Mouse (Mus musculus) neural tube, embryonic 14.5 days (tissue): ENCODE results near the gene Tmem175. TPM values are rescaled to one million over a fixed set of nuclear protein-coding genes. Genes with fewer than 3 reads are reported as not detected.

Experiments used
- ATAC-seq: fragments of 200-750 bp; cut with Nextera tagmentation; 2 replicates; pipeline ENCODE4 v1.8.0; 2017; ENCODE audit warnings: low read depth, mild to moderate bottlenecking, moderate TSS enrichment, moderate library complexity
- H3K27ac ChIP-seq: fragments of 300-500 bp; sonication (generic); 2 replicates; pipeline ENCODE4 v1.5.1; 2014; ENCODE audit warnings: low read depth, mild to moderate bottlenecking, control low read depth, low read length, moderate library complexity, mixed read lengths
- H3K27me3 ChIP-seq: fragments of 300-500 bp; sonication (generic); 2 replicates; pipeline ENCODE4 v1.6.1; 2014; ENCODE audit warnings: low read length; ENCODE audit not compliant: control insufficient read depth, insufficient read depth
- H3K36me3 ChIP-seq: fragments of 300-500 bp; sonication (generic); 2 replicates; pipeline ENCODE4 v1.6.1; 2014; ENCODE audit warnings: low read length, mixed read lengths; ENCODE audit not compliant: control insufficient read depth, insufficient read depth
- H3K4me1 ChIP-seq: fragments of 300-500 bp; sonication (generic); 2 replicates; pipeline ENCODE4 v1.6.1; 2014; ENCODE audit warnings: low read length; ENCODE audit not compliant: control insufficient read depth, insufficient read depth
- H3K4me2 ChIP-seq: fragments of 300-500 bp; sonication (generic); 2 replicates; pipeline ENCODE4 v1.6.1; 2014; ENCODE audit warnings: mild to moderate bottlenecking, low read depth, low read length, control low read depth
- H3K4me3 ChIP-seq: fragments of 300-500 bp; sonication (generic); 2 replicates; pipeline ENCODE4 v1.5.1; 2014; ENCODE audit warnings: low read depth, low read length, control low read depth, mixed read lengths
- H3K9ac ChIP-seq: fragments of 300-500 bp; sonication (generic); replicated peaks from 2 replicates; pipeline ENCODE4 v1.6.1; 2014; ENCODE audit warnings: low read depth, mild to moderate bottlenecking, control low read depth, low read length, mixed read lengths
- H3K9me3 ChIP-seq: fragments of 300-500 bp; sonication (generic); 2 replicates; pipeline ENCODE4 v1.6.1; 2016; ENCODE audit warnings: low read length; ENCODE audit not compliant: control insufficient read depth
- WGBS: fragments of 180-500 bp; shearing (Covaris S2); extraction: QIAGEN DNeasy Blood & Tissue Kit; methylation state at CpG from one replicate; pipeline ENCODE4 v1.1.7; 2014; 5-methylcytosine and 5-hydroxymethylcytosine counted together
- polyA plus RNA-seq: library from polyadenylated mRNA; unstranded; fragments of >200 nt; fragmentation: Nextera tagmentation; extraction: Ambion mirVana; gene quantifications from 2 replicates; pipeline ENCODE4 v1.2.1, GENCODE M21; 2014

Tmem175 gene
- 29.4 and 30.8 TPM in 2 replicates for polyA plus RNA-seq

DNA sequence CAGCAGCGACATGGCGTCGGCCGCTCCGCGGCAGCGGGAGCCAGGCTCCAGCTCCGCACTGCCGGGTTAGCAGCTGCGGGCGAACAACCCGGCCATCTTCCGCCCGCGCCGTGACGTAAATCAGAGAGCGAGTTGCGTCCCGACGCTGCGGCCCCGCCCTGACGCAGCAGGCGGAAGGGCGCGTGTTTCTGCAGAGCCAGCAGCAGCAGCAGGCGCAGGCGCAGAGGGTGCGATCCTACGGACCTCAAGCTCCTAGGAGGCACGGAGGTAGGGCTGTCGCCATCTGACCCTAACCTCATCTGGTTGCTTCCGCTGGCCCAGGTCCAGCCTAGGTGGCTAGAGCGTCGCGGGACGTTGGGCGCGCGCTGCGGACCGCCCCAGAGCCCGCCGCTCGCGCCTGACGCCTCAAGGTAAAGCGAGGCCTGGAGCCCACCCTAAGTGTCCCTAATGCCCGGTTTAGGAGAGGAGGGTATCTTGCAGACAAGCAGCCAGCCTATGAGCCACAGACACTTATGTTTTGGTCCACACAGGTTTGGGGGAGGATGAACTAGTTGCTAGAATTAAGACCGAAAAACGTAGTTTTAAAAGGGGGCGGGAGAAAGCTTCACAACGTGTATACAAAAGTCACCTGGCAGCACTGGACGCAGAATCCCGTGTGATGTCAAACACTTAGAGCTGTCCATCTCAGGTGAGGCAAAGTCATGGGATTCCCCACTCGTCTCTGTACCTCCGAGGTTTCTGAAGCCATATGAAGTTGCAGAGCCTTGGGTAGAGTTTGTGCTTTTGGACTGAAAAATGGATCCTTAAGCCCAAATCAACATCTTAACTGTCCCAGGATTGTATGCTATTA, at the start of gene Tmem175, which contains the start of gene Gak:
Gene Tmem175 (plus strand): TSS at position 137 of the 850 bp plus-strand sequence.
Gene Gak (minus strand): TSS at position 122 of the 850 bp plus-strand sequence.
- Histone ChIP-seq H3K36me3 (no peaks in the 10 kb centered on the region), H3K4me1 (peaks cover 12% of the 10 kb centered on the region; the same call in 1 of the 2 replicates), H3K27ac (peak within 1 kb of the TSS; percentile 87), H3K4me3 (peak within 1 kb of the TSS; percentile 85), H3K9ac (peak within 1 kb of the TSS; percentile 93), H3K27me3 (no peaks in the 10 kb centered on the region), H3K9me3 (no peaks in the 10 kb centered on the region), H3K4me2 (peak within 1 kb of the TSS; percentile 97)
- under 1% methylated on average over 58 of the region's 58 CpGs for WGBS
- peak; percentile 98 for ATAC-seq

DNA sequence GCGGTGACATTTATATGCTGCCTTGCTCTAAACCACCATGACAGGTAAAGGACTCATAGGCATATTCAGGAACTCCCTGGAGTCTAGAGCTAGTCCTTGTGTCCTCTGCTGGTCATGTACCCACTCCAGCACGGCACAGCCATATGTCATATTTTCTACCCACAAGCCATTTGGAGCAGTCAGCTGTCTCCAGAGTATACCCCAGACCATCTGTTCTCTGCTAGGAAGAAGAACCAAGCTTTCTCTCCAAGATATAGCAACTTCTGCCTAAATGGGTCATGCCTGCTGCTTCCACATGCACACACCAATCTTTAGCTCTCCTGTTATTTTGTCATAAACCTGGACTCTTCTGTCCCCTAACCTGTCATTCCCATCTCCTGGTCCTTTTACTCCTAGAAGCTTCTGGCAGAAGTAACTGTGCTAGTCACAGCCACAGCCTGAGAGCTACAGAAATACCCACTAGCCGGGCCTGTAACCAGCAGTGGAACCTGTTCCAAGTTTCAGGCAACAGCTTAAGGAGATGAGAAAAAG, 48.1 kb upstream of the Tmem175 start:
- Histone ChIP-seq H3K4me2 (no peak overlapping the region), H3K9ac (no peak overlapping the region), H3K27ac (no peak overlapping the region), H3K4me3 (no peak overlapping the region), H3K27me3 (no peaks in the 10 kb centered on the region), H3K9me3 (no peaks in the 10 kb centered on the region), H3K4me1 (no peaks in the 10 kb centered on the region), H3K36me3 (peaks cover 60% of the 10 kb centered on the region)
- WGBS = 85% methylated on average over 3 of the region's 3 CpGs
- no peak for ATAC-seq

DNA sequence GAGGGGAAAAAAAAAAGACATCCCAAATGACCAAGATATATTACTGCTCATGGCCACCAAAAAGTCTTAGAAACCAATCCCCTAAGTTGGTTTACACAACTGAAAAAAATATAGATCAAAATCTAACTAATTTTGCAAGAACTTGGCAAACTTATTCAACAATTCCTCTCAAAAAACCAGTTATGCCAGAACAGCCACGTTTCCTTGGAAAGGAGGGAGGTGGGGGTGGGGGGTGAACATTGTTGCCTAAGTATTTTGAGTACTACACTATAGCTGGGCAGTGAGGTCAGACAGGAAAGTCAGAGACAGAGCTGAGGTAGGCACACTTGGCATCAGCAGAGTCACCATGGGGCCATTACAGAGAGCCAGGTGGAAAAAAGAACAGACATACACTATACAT, 29.6 kb upstream of the Tmem175 start:
- Histone ChIP-seq H3K9me3 (no peaks in the 10 kb centered on the region), H3K9ac (no peak overlapping the region), H3K4me1 (no peaks in the 10 kb centered on the region), H3K36me3 (peaks cover 87% of the 10 kb centered on the region), H3K4me2 (no peak overlapping the region), H3K27ac (no peak overlapping the region), H3K4me3 (no peak overlapping the region), H3K27me3 (no peaks in the 10 kb centered on the region)
- no peak for ATAC-seq
- WGBS = 90% methylated on average over 1 of the region's 1 CpGs

DNA sequence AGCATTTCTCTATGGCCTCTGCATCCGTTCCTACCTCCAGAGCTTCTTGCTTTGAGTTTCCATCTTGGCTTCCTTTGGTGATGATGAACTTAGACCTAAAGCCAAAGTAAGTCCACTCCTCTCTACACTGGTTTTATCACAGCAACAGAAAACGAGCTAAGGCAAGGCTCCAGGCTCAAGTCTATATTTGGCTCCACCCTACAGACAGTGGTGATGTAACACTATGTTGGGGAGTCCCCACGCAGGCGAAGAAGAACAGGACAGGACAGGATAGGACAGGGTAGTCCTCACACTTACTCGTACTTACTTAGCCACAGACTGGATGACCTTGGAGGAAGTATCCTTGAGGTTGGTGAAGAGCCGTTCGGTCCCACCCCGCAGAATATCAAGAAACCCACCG, 27.0 kb upstream of the Tmem175 start:
- ATAC-seq = no peak
- Histone ChIP-seq H3K4me3 (no peak overlapping the region), H3K27ac (no peak overlapping the region), H3K4me1 (no peaks in the 10 kb centered on the region), H3K27me3 (no peaks in the 10 kb centered on the region), H3K9ac (no peak overlapping the region), H3K36me3 (peaks cover 84% of the 10 kb centered on the region), H3K4me2 (no peak overlapping the region), H3K9me3 (no peaks in the 10 kb centered on the region)
- WGBS = 96% methylated on average over 9 of the region's 9 CpGs

DNA sequence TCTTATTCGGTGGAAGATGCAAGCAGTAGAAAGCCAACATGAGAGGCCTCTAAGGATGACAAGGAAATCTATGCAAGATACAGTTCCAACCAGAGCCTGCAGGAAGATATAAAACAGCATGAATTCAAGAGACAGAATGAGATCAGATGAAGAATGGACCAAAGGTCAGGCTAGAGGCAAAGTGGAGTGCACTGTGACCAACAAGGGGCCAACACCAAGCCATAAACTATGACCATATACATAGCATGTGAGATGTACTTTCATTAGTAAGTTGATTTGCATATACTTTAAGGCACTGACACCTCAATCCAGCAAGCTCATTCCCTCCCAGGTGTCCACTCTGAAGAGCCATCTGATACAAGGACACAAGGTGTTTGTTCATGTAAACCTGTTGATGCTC, 19.1 kb upstream of the Tmem175 start:
- Histone ChIP-seq H3K4me3 (no peak overlapping the region), H3K9ac (no peak overlapping the region), H3K27ac (no peak overlapping the region), H3K4me1 (no peaks in the 10 kb centered on the region), H3K4me2 (no peak overlapping the region), H3K9me3 (no peaks in the 10 kb centered on the region), H3K27me3 (no peaks in the 10 kb centered on the region), H3K36me3 (peaks cover 85% of the 10 kb centered on the region)
- WGBS = 94% methylated on average over 1 of the region's 1 CpGs
- ATAC-seq = no peak

DNA sequence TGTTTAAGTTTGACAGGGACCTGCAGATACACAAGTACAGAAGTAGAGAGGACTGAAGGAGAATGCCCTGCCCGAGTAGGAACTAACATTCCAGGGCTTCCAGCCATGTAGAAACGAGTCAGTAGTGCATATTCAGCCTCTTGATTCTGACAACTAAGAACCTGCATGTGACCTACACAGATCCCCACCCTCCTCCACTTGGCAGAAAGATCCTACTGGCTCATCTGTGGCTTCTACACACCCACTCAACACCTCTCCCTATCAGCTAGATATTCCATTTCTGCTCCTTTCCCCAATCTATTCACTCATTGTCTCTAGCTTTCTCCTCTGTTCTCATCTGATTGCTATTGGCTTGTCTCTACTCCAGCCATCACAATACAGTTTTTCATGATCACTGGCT, 7.7 kb upstream of the Tmem175 start:
- H3K9me3 ChIP-seq = no peaks in the 10 kb centered on the region
- ATAC-seq = no peak
- H3K27ac ChIP-seq = no peak overlapping the region
- no peak overlapping the region for H3K4me2 ChIP-seq
- H3K4me3 ChIP-seq = no peak overlapping the region
- no peak overlapping the region for H3K9ac ChIP-seq
- H3K36me3 ChIP-seq = peaks cover 39% of the 10 kb centered on the region
- H3K27me3 ChIP-seq = no peaks in the 10 kb centered on the region
- WGBS = 88% methylated on average over 2 of the region's 2 CpGs
- no peaks in the 10 kb centered on the region for H3K4me1 ChIP-seq

DNA sequence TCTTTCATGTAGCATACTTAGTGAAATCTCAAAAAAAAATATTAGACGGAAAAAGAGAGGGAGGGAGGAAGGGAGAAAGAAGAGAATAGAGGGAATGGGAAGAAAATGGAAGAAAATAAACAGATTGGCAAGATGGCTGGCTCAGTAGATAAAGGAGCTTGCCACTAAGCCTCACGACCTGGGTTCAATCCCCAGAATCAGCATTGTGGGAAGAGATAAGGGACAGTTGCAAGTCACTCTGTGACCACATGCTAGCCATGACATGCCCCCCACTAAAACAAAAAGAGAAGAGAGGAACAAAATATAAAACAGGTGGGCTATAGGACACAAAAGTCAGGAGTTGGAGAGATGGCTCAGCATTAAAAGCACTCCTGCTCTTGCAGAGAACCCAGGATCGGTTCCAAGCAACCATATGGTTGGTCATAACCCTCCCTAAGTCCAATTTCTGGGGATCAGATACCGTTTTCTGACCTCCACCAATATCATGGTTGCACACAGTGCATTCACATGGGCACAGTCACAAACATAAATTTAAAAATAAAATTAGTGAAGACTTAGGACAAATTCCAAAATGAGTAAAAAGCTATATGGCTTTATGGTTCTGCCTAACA, 3.4 kb upstream of the Tmem175 start:
- Histone ChIP-seq H3K36me3 (peaks cover 25% of the 10 kb centered on the region), H3K9ac (no peak overlapping the region), H3K9me3 (no peaks in the 10 kb centered on the region), H3K4me3 (no peak overlapping the region), H3K27me3 (no peaks in the 10 kb centered on the region), H3K4me1 (peaks cover 12% of the 10 kb centered on the region; the same call in 1 of the 2 replicates), H3K27ac (no peak overlapping the region), H3K4me2 (no peak overlapping the region)
- WGBS = 92% methylated on average over 4 of the region's 4 CpGs
- no peak for ATAC-seq

DNA sequence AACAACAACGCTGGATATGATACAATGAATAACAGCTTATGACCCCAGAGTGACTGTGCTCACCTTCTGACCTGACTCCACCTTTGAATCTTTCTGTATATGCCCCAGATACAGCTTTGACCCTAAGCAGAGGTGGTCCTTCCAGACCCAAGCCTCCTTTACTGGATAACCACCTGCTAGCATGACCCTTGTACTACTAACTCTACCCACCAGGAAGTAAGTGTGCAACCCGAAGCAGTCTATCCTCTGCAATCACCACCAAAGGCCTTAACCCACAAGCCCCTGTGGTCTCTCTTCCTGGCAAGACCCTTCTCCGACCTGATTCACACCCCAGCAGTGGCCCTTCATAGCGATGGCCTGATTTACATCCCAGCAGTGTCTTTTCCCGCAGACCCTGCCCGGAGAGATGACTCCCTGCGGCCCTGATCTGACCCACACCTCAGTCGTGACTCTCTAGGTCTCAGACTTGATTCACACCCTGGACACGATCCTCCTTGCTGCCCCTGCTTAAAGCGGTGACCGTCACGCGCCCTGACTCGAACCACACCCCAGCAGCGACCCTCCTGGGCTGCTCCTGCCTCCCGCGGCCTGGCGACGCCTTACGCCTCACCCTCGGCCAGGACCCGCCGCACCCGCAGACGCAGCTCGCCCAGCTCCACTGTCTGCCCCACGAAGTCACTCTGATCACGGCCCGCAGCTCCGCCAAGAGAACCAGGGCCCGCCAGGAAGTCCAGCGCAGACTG, 508 bp upstream of the Tmem175 start:
- Histone ChIP-seq H3K9ac (peak overlapping the region; percentile 93), H3K36me3 (peaks cover 5% of the 10 kb centered on the region; the same call in 1 of the 2 replicates), H3K4me1 (peaks cover 12% of the 10 kb centered on the region; the same call in 1 of the 2 replicates), H3K27me3 (no peaks in the 10 kb centered on the region), H3K27ac (peak overlapping the region; percentile 87), H3K4me2 (peak overlapping the region; percentile 97), H3K9me3 (no peaks in the 10 kb centered on the region), H3K4me3 (peak overlapping the region; percentile 85)
- ATAC-seq = peak; percentile 87
- WGBS = 2% methylated on average over 32 of the region's 32 CpGs
